Mouse (Mus musculus): ENCODE results near the gene Ptpdc1.

DNA sequence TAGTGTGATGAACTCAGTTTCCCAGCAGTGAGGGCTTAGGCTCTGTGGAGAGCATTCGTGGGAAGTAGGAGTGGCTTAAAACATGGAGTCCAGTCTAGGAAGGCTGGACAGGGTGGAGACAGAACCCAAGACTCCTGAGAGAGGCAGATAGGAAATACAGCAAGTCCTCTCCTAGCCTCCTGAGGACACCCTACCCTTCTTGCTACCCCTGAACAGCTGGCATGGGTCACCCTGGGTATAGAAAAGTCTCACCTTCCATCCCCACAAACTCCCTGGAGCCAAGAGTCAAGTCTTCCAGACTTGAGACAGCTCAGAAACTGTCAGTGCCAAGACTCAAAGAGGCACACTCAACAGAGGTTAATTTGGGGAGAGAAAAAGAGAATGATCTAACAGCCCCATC is 36.1 kb upstream of the Ptpdc1 start:
- TF ChIP-seq CTCF (IDR thresholded peaks at IDR 0.05; ENCODE audit: control insufficient read depth, insufficient read depth, insufficient read length), result no peak
- TF ChIP-seq USF1 (IDR thresholded peaks at IDR 0.05; ENCODE audit: low read depth), result no peak
- no peak for TF ChIP-seq MAX (IDR thresholded peaks at IDR 0.05)
- TF ChIP-seq MYOG (IDR thresholded peaks at IDR 0.05; ENCODE audit: control insufficient read depth, extremely low read depth, insufficient read length), result no peak

All from C2C12 (cell line).